ENCODE assay signal across 1 mouse cellular context in the genomic region with DNA sequence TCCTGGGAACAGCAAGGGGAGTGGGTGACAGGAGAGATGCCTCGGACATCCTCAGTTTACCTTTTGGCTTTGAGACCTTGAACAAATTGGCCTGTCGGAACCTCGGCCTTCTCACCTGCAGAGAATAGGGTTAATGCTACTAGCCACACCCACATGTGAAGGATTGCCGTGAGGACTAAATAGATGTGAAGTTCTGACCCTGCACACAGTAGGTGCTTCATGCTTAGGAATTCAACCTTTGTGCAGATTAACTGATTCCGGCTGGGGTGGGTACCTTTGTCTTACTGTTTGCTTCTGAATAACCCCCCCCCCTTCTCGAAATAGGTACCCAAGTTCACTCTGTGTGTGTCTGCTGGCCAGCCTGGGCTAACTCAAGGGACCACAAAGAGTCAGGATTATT.
TF ChIP-seq lines count a peak whose summit lies in the region.

No protein-coding gene starts in this region.

TF ChIP-seq in MEL, 35 proteins besides CTCF, POLR2A, EP300 and RAD21:
- TF ChIP-seq MYC (IDR thresholded peaks at IDR 0.05; ENCODE audit: low read depth, low read length) (no peak), USF2 (IDR thresholded peaks at IDR 0.05; ENCODE audit: borderline replicate concordance in 1 of 2, insufficient read depth in 1 of 2, low read depth in 1 of 2, low read length in 2 of 2) (no peak), ZKSCAN1 (IDR thresholded peaks at IDR 0.05; ENCODE audit: low read depth, low read length) (peak; percentile 96)
